Mouse (Mus musculus): ENCODE measurements around the gene Misp. TPM values are rescaled to one million over a fixed set of nuclear protein-coding genes. Genes with fewer than 3 reads are reported as not detected.

Misp gene
- polyA plus RNA-seq, 1 experiment from 2014 or later: 3.1 TPM

- peak overlapping the region; percentile 99 for H3K4me2 ChIP-seq (replicated peaks)
- WGBS: 35% methylated on average over 4 of the region's 4 CpGs
- H3K4me3 ChIP-seq: peak overlapping the region; percentile 99
- H3K4me1 ChIP-seq: peaks cover 40% of the 10 kb centered on the region
- peaks cover 58% of the 10 kb centered on the region for H3K36me3 ChIP-seq
- ATAC-seq (ENCODE audit: insufficient number of reproducible peaks, insufficient read depth, low FRiP score, low TSS enrichment): no peak
- peak overlapping the region; percentile 68 for H3K27ac ChIP-seq
- no peaks in the 10 kb centered on the region for H3K27me3 ChIP-seq
- H3K9me3 ChIP-seq: no peaks in the 10 kb centered on the region
- H3K9ac ChIP-seq: peak overlapping the region; percentile 100
These were observed 36.6 kb downstream of the Misp start for GRCm38 (mm10) chr10:79857452-79857811.

- peak overlapping the region; percentile 99 for H3K4me2 ChIP-seq (replicated peaks)
- H3K36me3 ChIP-seq: peaks cover 62% of the 10 kb centered on the region
- 83% methylated on average over 2 of the region's 2 CpGs for WGBS
- H3K9ac ChIP-seq: peak overlapping the region; percentile 39; the same call in 1 of the 2 replicates
- ATAC-seq (ENCODE audit: insufficient number of reproducible peaks, insufficient read depth, low FRiP score, low TSS enrichment): no peak
- peak overlapping the region; percentile 68 for H3K27ac ChIP-seq
- no peaks in the 10 kb centered on the region for H3K27me3 ChIP-seq
- peaks cover 35% of the 10 kb centered on the region for H3K4me1 ChIP-seq
- no peaks in the 10 kb centered on the region for H3K9me3 ChIP-seq
- peak overlapping the region; percentile 99 for H3K4me3 ChIP-seq
These were observed 37.1 kb downstream of the Misp start for GRCm38 (mm10) chr10:79857894-79858293.

- Histone ChIP-seq H3K9me3 (no peaks in the 10 kb centered on the region), H3K4me2 (replicated peaks) (peak overlapping the region; percentile 99), H3K36me3 (peaks cover 69% of the 10 kb centered on the region), H3K4me3 (peak overlapping the region; percentile 99; the same call in 1 of the 2 replicates), H3K9ac (peak overlapping the region; percentile 46; the same call in 1 of the 2 replicates), H3K27me3 (no peaks in the 10 kb centered on the region), H3K4me1 (peaks cover 33% of the 10 kb centered on the region), H3K27ac (peak overlapping the region; percentile 68; the same call in 1 of the 2 replicates)
- ATAC-seq (ENCODE audit: insufficient number of reproducible peaks, insufficient read depth, low FRiP score, low TSS enrichment): no peak
- 61% methylated on average over 17 of the region's 17 CpGs for WGBS
These were observed 37.8 kb downstream of the Misp start for GRCm38 (mm10) chr10:79858416-79859074.

GRCm38 (mm10) chr10:79859116-79859515, 38.3 kb downstream of the Misp start:
- no peak overlapping the region; the same call in 1 of the 2 replicates for H3K4me2 ChIP-seq (replicated peaks)
- no peaks in the 10 kb centered on the region for H3K9me3 ChIP-seq
- no peak for ATAC-seq (ENCODE audit: insufficient number of reproducible peaks, insufficient read depth, low FRiP score, low TSS enrichment)
- peaks cover 33% of the 10 kb centered on the region for H3K4me1 ChIP-seq
- H3K4me3 ChIP-seq: no peak overlapping the region
- no peak overlapping the region for H3K9ac ChIP-seq
- no peak overlapping the region for H3K27ac ChIP-seq
- H3K27me3 ChIP-seq: no peaks in the 10 kb centered on the region
- WGBS: 88% methylated on average over 11 of the region's 11 CpGs
- H3K36me3 ChIP-seq: peaks cover 74% of the 10 kb centered on the region

GRCm38 (mm10) chr10:79860079-79860911, 39.5 kb downstream of the Misp start:
- Histone ChIP-seq H3K4me2 (replicated peaks) (no peak overlapping the region), H3K27ac (no peak overlapping the region), H3K9me3 (no peaks in the 10 kb centered on the region), H3K36me3 (peaks cover 84% of the 10 kb centered on the region), H3K9ac (no peak overlapping the region), H3K4me1 (peaks cover 33% of the 10 kb centered on the region), H3K4me3 (no peak overlapping the region), H3K27me3 (no peaks in the 10 kb centered on the region)
- 93% methylated on average over 26 of the region's 26 CpGs for whole genome bisulfite sequencing
- no peak for ATAC-seq (ENCODE audit: insufficient number of reproducible peaks, insufficient read depth, low FRiP score, low TSS enrichment)

GRCm38 (mm10) chr10:79861230-79862048, 40.6 kb downstream of the Misp start:
- no peak overlapping the region for H3K4me2 ChIP-seq (replicated peaks)
- 77% methylated on average over 25 of the region's 25 CpGs for WGBS

GRCm38 (mm10) chr10:79862049-79862788, 41.4 kb downstream of the Misp start:
- H3K4me3 ChIP-seq: no peak overlapping the region
- no peaks in the 10 kb centered on the region for H3K27me3 ChIP-seq
- no peaks in the 10 kb centered on the region for H3K9me3 ChIP-seq
- H3K4me1 ChIP-seq: peaks cover 17% of the 10 kb centered on the region
- WGBS: 88% methylated on average over 23 of the region's 23 CpGs
- 0 out of 2 replicates have a peak overlapping the region, but pooled peaks have one; percentile 4 for H3K27ac ChIP-seq
- no peak overlapping the region for H3K9ac ChIP-seq
- peaks cover 93% of the 10 kb centered on the region for H3K36me3 ChIP-seq
- ATAC-seq (ENCODE audit: insufficient number of reproducible peaks, insufficient read depth, low FRiP score, low TSS enrichment): no peak
- H3K4me2 ChIP-seq (replicated peaks): no peak overlapping the region

More at GRCm38 (mm10) chr10:79861230-79862048, 40.6 kb downstream of the Misp start:
- Histone ChIP-seq H3K9me3 (no peaks in the 10 kb centered on the region), H3K36me3 (peaks cover 93% of the 10 kb centered on the region), H3K9ac (no peak overlapping the region), H3K4me3 (no peak overlapping the region), H3K4me1 (peaks cover 25% of the 10 kb centered on the region), H3K27ac (no peak overlapping the region), H3K27me3 (no peaks in the 10 kb centered on the region)
- no peak for ATAC-seq (ENCODE audit: insufficient number of reproducible peaks, insufficient read depth, low FRiP score, low TSS enrichment)

GRCm38 (mm10) chr10:79862925-79863324, 42.1 kb downstream of the Misp start:
- 71% methylated on average over 10 of the region's 10 CpGs for WGBS
- Histone ChIP-seq H3K9me3 (no peaks in the 10 kb centered on the region), H3K36me3 (peaks cover 91% of the 10 kb centered on the region), H3K4me3 (no peak overlapping the region), H3K9ac (no peak overlapping the region), H3K27me3 (no peaks in the 10 kb centered on the region), H3K4me1 (peaks cover 10% of the 10 kb centered on the region), H3K4me2 (replicated peaks) (no peak overlapping the region), H3K27ac (0 out of 2 replicates have a peak overlapping the region, but pooled peaks have one; percentile 4)
- ATAC-seq (ENCODE audit: insufficient number of reproducible peaks, insufficient read depth, low FRiP score, low TSS enrichment): no peak

- Histone ChIP-seq H3K9me3 (no peaks in the 10 kb centered on the region), H3K27me3 (no peaks in the 10 kb centered on the region), H3K4me2 (replicated peaks) (no peak overlapping the region), H3K4me1 (no peaks in the 10 kb centered on the region), H3K9ac (no peak overlapping the region; the same call in 1 of the 2 replicates), H3K4me3 (no peak overlapping the region), H3K36me3 (peaks cover 86% of the 10 kb centered on the region), H3K27ac (peak overlapping the region; percentile 43)
- ATAC-seq (ENCODE audit: insufficient number of reproducible peaks, insufficient read depth, low FRiP score, low TSS enrichment): peak; percentile 24
- 53% methylated on average over 10 of the region's 10 CpGs for WGBS
These were observed 43.8 kb downstream of the Misp start for GRCm38 (mm10) chr10:79864351-79865188.

- no peaks in the 10 kb centered on the region for H3K27me3 ChIP-seq
- peak overlapping the region; percentile 43; the same call in 1 of the 2 replicates for H3K27ac ChIP-seq
- H3K4me1 ChIP-seq: no peaks in the 10 kb centered on the region
- 0 out of 2 replicates have a peak, but pooled peaks have one; percentile 2 for ATAC-seq (ENCODE audit: insufficient number of reproducible peaks, insufficient read depth, low FRiP score, low TSS enrichment)
- H3K4me3 ChIP-seq: no peak overlapping the region
- H3K4me2 ChIP-seq (replicated peaks): no peak overlapping the region
- peaks cover 85% of the 10 kb centered on the region for H3K36me3 ChIP-seq
- H3K9ac ChIP-seq: no peak overlapping the region; the same call in 1 of the 2 replicates
- 67% methylated on average over 12 of the region's 12 CpGs for WGBS
- no peaks in the 10 kb centered on the region for H3K9me3 ChIP-seq
These were observed 44.4 kb downstream of the Misp start for GRCm38 (mm10) chr10:79865189-79865601.
